In genomic region chr1:66176838-66177105, GRCm38 (mm10) we compare ENCODE assay signal across 14 mouse cellular contexts. TPM values are rescaled to one million over a fixed set of nuclear protein-coding genes. Genes with fewer than 3 reads are reported as not detected.
DNase-seq lines count a peak whose midpoint lies in the region; ATAC-seq lines count a peak whose summit lies in the region.
"Had no signal": no experiment of that assay in that cellular context is flagged by ENCODE, and none has a peak within 500 bp of the region (broad histone marks: within the 10 kb centered on the region; RNA-seq: fewer than 3 reads in every experiment).

No protein-coding gene starts in this region.

- no peak for ATAC-seq in lung, embryonic 15.5 days (ENCODE audit: borderline replicate concordance, extremely low read depth, low FRiP score, low TSS enrichment)
- no peak for ATAC-seq in forebrain, embryonic 15.5 days (replicated peaks)
- ATAC-seq: inflammation-experienced regulatory T-cells, adult 6 months had no signal

- peak overlapping the region; percentile 77; the same call in 1 of the 2 replicates for H3K4me2 ChIP-seq in lung, embryonic 15.5 days
- peak overlapping the region; percentile 66 for H3K4me2 ChIP-seq in forebrain, embryonic 15.5 days (replicated peaks)

- no peak overlapping the region for H3K4me3 ChIP-seq in lung, embryonic 15.5 days
- H3K4me3 ChIP-seq in forebrain, embryonic 15.5 days, result peak overlapping the region; percentile 71
- peak overlapping the region; percentile 63 for H3K4me3 ChIP-seq in midbrain, embryonic 10.5 days

- H3K9me3 ChIP-seq in lung, embryonic 15.5 days, result no peaks in the 10 kb centered on the region
- no peaks in the 10 kb centered on the region for H3K9me3 ChIP-seq in forebrain, embryonic 15.5 days
- no peaks in the 10 kb centered on the region for H3K9me3 ChIP-seq in midbrain, embryonic 10.5 days (replicated peaks)

- H3K27me3 ChIP-seq in lung, embryonic 15.5 days, result no peaks in the 10 kb centered on the region
- no peaks in the 10 kb centered on the region for H3K27me3 ChIP-seq in forebrain, embryonic 15.5 days
- peaks cover 21% of the 10 kb centered on the region for H3K27me3 ChIP-seq in midbrain, embryonic 10.5 days (ENCODE audit: low read depth, poor library complexity, severe bottlenecking)

- DNase-seq in lung, adult 18-20 months, result no peak
- DNase-seq in midbrain, embryonic 10.5 days (ENCODE audit: low spot score), result no peak
- peak; percentile 12 for DNase-seq in retina, embryonic 14.5 days (ENCODE audit: low spot score)
- no peak for DNase-seq in layer of hippocampus, postnatal 36 days
- no peak for DNase-seq in thymus, postnatal 10 days (ENCODE audit: low spot score in 2 of 2)
- no peak for DNase-seq in cerebellum, adult 8-10 months
- DNase-seq: adrenal gland, postnatal 36 days; cerebellum, adult 9-11 months; heart, adult 18-20 months; right cerebral cortex, adult 18-20 months had no signal

- no peak overlapping the region for H3K27ac ChIP-seq in lung, embryonic 15.5 days
- H3K27ac ChIP-seq in forebrain, embryonic 15.5 days (replicated peaks), result peak overlapping the region; percentile 89
- peak overlapping the region; percentile 85 for H3K27ac ChIP-seq in midbrain, embryonic 10.5 days (replicated peaks)
- H3K27ac ChIP-seq: liver, embryonic 14.5 days had no signal

- no peaks in the 10 kb centered on the region for H3K36me3 ChIP-seq in lung, embryonic 15.5 days
- peaks cover 14% of the 10 kb centered on the region; the same call in 1 of the 2 replicates for H3K36me3 ChIP-seq in forebrain, embryonic 15.5 days
- no peaks in the 10 kb centered on the region for H3K36me3 ChIP-seq in midbrain, embryonic 10.5 days

- 76% methylated on average over 2 of the region's 2 CpGs for WGBS in lung, embryonic 15.5 days
- 14% methylated on average over 2 of the region's 2 CpGs for WGBS in forebrain, embryonic 15.5 days
- 63% methylated on average over 2 of the region's 2 CpGs for WGBS in midbrain, embryonic 10.5 days

- no peak overlapping the region for H3K9ac ChIP-seq in lung, embryonic 15.5 days
- H3K9ac ChIP-seq in forebrain, embryonic 15.5 days (replicated peaks), result peak overlapping the region; percentile 91
- H3K9ac ChIP-seq: liver, embryonic 14.5 days had no signal

- peaks cover 11% of the 10 kb centered on the region for H3K4me1 ChIP-seq in lung, embryonic 15.5 days
- peaks cover 33% of the 10 kb centered on the region for H3K4me1 ChIP-seq in forebrain, embryonic 15.5 days
- peaks cover 37% of the 10 kb centered on the region for H3K4me1 ChIP-seq in midbrain, embryonic 10.5 days

RNA-seq across cellular contexts. Expression of gene Map2, which starts 1.7 kb away (rescaled TPM):
- polyA plus RNA-seq in lung, embryonic 15.5 days (2015; fragmentation: Nextera tagmentation; extraction: Ambion mirVana), result 13.4 and 14.3 TPM in 2 replicates
- 438 and 448 TPM in 2 replicates for polyA plus RNA-seq in forebrain, embryonic 15.5 days (2015; fragmentation: Nextera tagmentation; extraction: Ambion mirVana)
- 76.0 and 147 TPM in 2 replicates for polyA plus RNA-seq in midbrain, embryonic 10.5 days (2016; fragmentation: Nextera tagmentation; extraction: Ambion mirVana)
- total RNA-seq in layer of hippocampus, postnatal 36 days (2021), result 1,000 to 10,000 TPM; 1,119 to 1,150 TPM
